Mouse (Mus musculus): ENCODE data around the gene Ren1. TPM values are rescaled to one million over a fixed set of nuclear protein-coding genes. Genes with fewer than 3 reads are reported as not detected.

Ren1 gene
- 0.16 TPM in 1 of 2 replicates, not detected in the other for polyA plus RNA-seq (2021; fragmentation: Nextera tagmentation)
- long read RNA-seq, experiment 1: 0 reads
- long read RNA-seq, experiment 2: 0 reads

GRCm38 (mm10) chr1:133350210-133350609 is at the start of gene Ren1:
Ren1 (plus strand) TSS chr1:133350510.

GRCm38 (mm10) chr1:133309652-133310267 is 40.5 kb upstream of the Ren1 start, which contains the start of gene Golt1a:
Golt1a (plus strand) TSS chr1:133309800.

GRCm38 (mm10) chr1:133321267-133321925 is 28.9 kb upstream of the Ren1 start, which contains the start of gene Kiss1:
Kiss1 (plus strand) TSS chr1:133321875.

GRCm38 (mm10) chr1:133363276-133364021 is 13.1 kb downstream of the Ren1 start, which contains the start of gene Etnk2:
Etnk2 (plus strand) TSS chr1:133363572.

Other genes with a start within 250 kb of the Ren1 start
- gene Ppp1r15b, start 219.4 kb upstream of the Ren1 start, polyA plus RNA-seq (2021; fragmentation: Nextera tagmentation): 8.0 and 10.0 TPM in 2 replicates
- gene Plekha6, start 186.3 kb upstream of the Ren1 start, polyA plus RNA-seq (2021; fragmentation: Nextera tagmentation): 5.8 and 13.1 TPM in 2 replicates
- 0.34 and 0.81 TPM in 2 replicates for gene Golt1a, start 40.7 kb upstream of the Ren1 start, polyA plus RNA-seq (2021; fragmentation: Nextera tagmentation)
- 2.0 and 3.7 TPM in 2 replicates for gene Kiss1, start 28.6 kb upstream of the Ren1 start, polyA plus RNA-seq (2021; fragmentation: Nextera tagmentation)
- 7.2 and 7.6 TPM in 2 replicates for gene Etnk2, start 13.1 kb downstream of the Ren1 start, polyA plus RNA-seq (2021; fragmentation: Nextera tagmentation)
- gene Sox13, start 73.9 kb downstream of the Ren1 start, polyA plus RNA-seq (2021; fragmentation: Nextera tagmentation): 1.0 and 1.5 TPM in 2 replicates